Mouse (Mus musculus) MEL (cell line): ENCODE data around the gene Porcn. TPM values are rescaled to one million over a fixed set of nuclear protein-coding genes. Genes with fewer than 3 reads are reported as not detected.

Experiments
- DNase-seq: peaks from one replicate; pipeline ENCODE4 v3.0.0; 2011; ENCODE audit warnings: low read depth, low spot score
- H3K27ac ChIP-seq: 2 replicates; pipeline ENCODE4 v1.5.1; 2012; ENCODE audit warnings: low read depth, mild to moderate bottlenecking, control low read depth, low read length, moderate library complexity; ENCODE audit not compliant: control insufficient read depth
- H3K27me3 ChIP-seq, 2 experiments: fragments of 150-350 bp in 1 of 2; sonication (generic) in 1 of 2; 2 replicates each; pipeline ENCODE4 v1.6.1; 2012; ENCODE audit warnings: low read length in 2 of 2, mild to moderate bottlenecking in 2 of 2, improper control_type of control experiment in 1 of 2, moderate library complexity in 1 of 2; ENCODE audit not compliant: insufficient read depth in 2 of 2, control insufficient read depth in 1 of 2
- H3K36me3 ChIP-seq, 2 experiments: 2 replicates each; pipeline ENCODE4 v1.6.1; 2012 to 2014; ENCODE audit warnings: low read length in 2 of 2, improper control_type of control experiment in 1 of 2, inconsistent platforms in 1 of 2, mild to moderate bottlenecking in 1 of 2; ENCODE audit not compliant: insufficient read depth in 2 of 2, control insufficient read depth in 1 of 2
- H3K4me1 ChIP-seq, 2 experiments: fragments of 150-350 bp in 1 of 2; sonication (generic) in 1 of 2; 2 replicates each; pipeline ENCODE4 v1.6.1; 2012; ENCODE audit warnings: low read length in 2 of 2, improper control_type of control experiment in 1 of 2, mild to moderate bottlenecking in 1 of 2; ENCODE audit not compliant: insufficient read depth in 2 of 2, control insufficient read depth in 1 of 2
- H3K4me3 ChIP-seq, 2 experiments: fragments of 150-350 bp in 1 of 2; sonication (generic) in 1 of 2; 2 replicates each; pipeline ENCODE4 v1.5.1; 2012; ENCODE audit warnings: low read depth in 2 of 2, low read length in 2 of 2, mild to moderate bottlenecking in 2 of 2, moderate library complexity in 2 of 2, control low read depth in 1 of 2, improper control_type of control experiment in 1 of 2; ENCODE audit not compliant: control insufficient read depth in 1 of 2, insufficient read depth in 1 of 2
- H3K79me2 ChIP-seq: 2 replicates; pipeline ENCODE4 v1.6.1; 2012; ENCODE audit warnings: mild to moderate bottlenecking, low read length, moderate library complexity; ENCODE audit not compliant: control insufficient read depth, poor library complexity, insufficient read depth
- H3K9ac ChIP-seq: 2 replicates; pipeline ENCODE4 v1.6.1; 2012; ENCODE audit warnings: low read depth, mild to moderate bottlenecking, control low read depth, low read length, moderate library complexity; ENCODE audit not compliant: control insufficient read depth, poor library complexity, severe bottlenecking
- H3K9me3 ChIP-seq: fragments of 150-350 bp; sonication (generic); replicated peaks from 2 replicates; pipeline ENCODE4 v1.6.1; 2012; ENCODE audit warnings: mild to moderate bottlenecking, low read length, improper control_type of control experiment, moderate library complexity; ENCODE audit not compliant: insufficient read depth
- BHLHE40 ChIP-seq: IDR thresholded peaks from 2 replicates; pipeline ENCODE4 v1.6.1; 2012; ENCODE audit warnings: low read depth, mild to moderate bottlenecking, inconsistent platforms, low read length, improper control_type of control experiment, borderline replicate concordance
- CTCF ChIP-seq, 3 experiments: IDR thresholded peaks in 2 of 3; conservative IDR thresholded peaks in 1 of 3; 2 replicates each; pipeline ENCODE4 v1.5.1; 2011 to 2012; ENCODE audit warnings: low read length in 3 of 3, low read depth in 2 of 3, mild to moderate bottlenecking in 2 of 3, improper control_type of control experiment in 1 of 3, inconsistent platforms in 1 of 3, mixed read lengths in 1 of 3, moderate library complexity in 1 of 3; ENCODE audit not compliant: control insufficient read depth in 1 of 3, insufficient read depth in 1 of 3, poor library complexity in 1 of 3, severe bottlenecking in 1 of 3
- EP300 ChIP-seq, 2 experiments: IDR thresholded peaks; 2 replicates each; pipeline ENCODE4 v1.6.1; 2011; ENCODE audit warnings: improper control_type of control experiment in 2 of 2, low read length in 2 of 2, low read depth in 1 of 2, mild to moderate bottlenecking in 1 of 2
- HCFC1 ChIP-seq: IDR thresholded peaks from 2 replicates; pipeline ENCODE4 v1.6.1; 2012; ENCODE audit warnings: low read depth, mild to moderate bottlenecking, inconsistent platforms, low read length, improper control_type of control experiment, moderate library complexity
- KAT2A ChIP-seq: conservative IDR thresholded peaks from 2 replicates; pipeline ENCODE4 v1.6.1; 2012; ENCODE audit warnings: low read depth, low read length, improper control_type of control experiment, inconsistent platforms
- MAZ ChIP-seq: IDR thresholded peaks from 2 replicates; pipeline ENCODE4 v1.6.1; 2012; ENCODE audit warnings: low read depth, mild to moderate bottlenecking, inconsistent platforms, low read length, improper control_type of control experiment
- NELFE ChIP-seq: IDR thresholded peaks from 2 replicates; pipeline ENCODE4 v1.6.1; 2011; ENCODE audit warnings: low read depth, low read length, improper control_type of control experiment
- TAL1 ChIP-seq: IDR thresholded peaks from 2 replicates; pipeline ENCODE4 v1.6.1; 2012; ENCODE audit warnings: mild to moderate bottlenecking, inconsistent platforms, low read length, moderate library complexity, mixed read lengths
- TBP ChIP-seq: IDR thresholded peaks from 2 replicates; pipeline ENCODE4 v1.8.0; 2011; ENCODE audit warnings: low read depth, low read length, improper control_type of control experiment
- UBTF ChIP-seq: IDR thresholded peaks from 2 replicates; pipeline ENCODE4 v1.6.1; 2012; ENCODE audit warnings: low read depth, mild to moderate bottlenecking, inconsistent platforms, low read length, improper control_type of control experiment, moderate library complexity, borderline replicate concordance; ENCODE audit not compliant: insufficient read depth
- ZMIZ1 ChIP-seq: IDR thresholded peaks from 2 replicates; pipeline ENCODE4 v1.6.1; 2012; ENCODE audit warnings: low read depth, mild to moderate bottlenecking, inconsistent platforms, low read length, improper control_type of control experiment, moderate library complexity
- ZNF384 ChIP-seq: IDR thresholded peaks from 2 replicates; pipeline ENCODE4 v1.6.1; 2012; ENCODE audit warnings: low read depth, mild to moderate bottlenecking, inconsistent platforms, low read length, improper control_type of control experiment
- polyA plus RNA-seq, 2 experiments: library from polyadenylated mRNA; stranded (reverse) in 1 of 2; unstranded in 1 of 2; fragments of >175 nt in 1 of 2; fragments of >200 nt in 1 of 2; gene quantifications; 2 replicates each; pipeline versions ENCODE4 v1.2.1 to v1.2.4; 2012; ENCODE audit warnings: low replicate concordance in 2 of 2, low read depth in 1 of 2; ENCODE audit not compliant: insufficient read length in 2 of 2, insufficient read depth in 1 of 2, missing spikeins in 1 of 2
- total RNA-seq: library from RNA; depleted of rRNA; stranded (reverse); fragments of 300-350 nt; gene quantifications from 2 replicates; pipeline ENCODE4 v1.2.3, GENCODE M21; 2012

The Porcn gene
- total and polyA plus RNA-seq, 3 experiments: 3.5 to 16.1 TPM; not detected in 1

- TF ChIP-seq TAL1 (no peak), BHLHE40 (no peak), UBTF (no peak)
Measured at GRCm38 (mm10) chrX:8206015-8206693, at the start of gene Porcn (continued).

DNA sequence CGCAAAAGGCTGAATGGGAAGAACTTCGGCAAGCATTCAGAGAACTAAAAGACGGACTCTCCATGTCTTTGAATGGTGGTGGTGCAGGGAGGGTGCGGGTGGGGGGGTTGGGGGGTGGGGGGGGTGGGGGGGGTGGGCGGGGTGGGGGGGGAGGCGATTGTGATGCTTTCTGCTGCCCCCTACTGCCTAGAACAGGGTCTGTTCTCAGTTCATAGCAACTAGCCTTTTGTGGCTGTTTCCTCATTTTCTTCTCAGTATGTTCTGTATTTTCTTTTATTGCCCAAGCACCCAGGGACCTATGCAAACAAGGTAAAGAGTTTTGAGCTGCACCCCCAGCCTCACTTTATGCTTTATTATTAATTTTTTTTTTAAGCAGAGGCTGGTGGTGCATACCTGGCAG lies 49.5 kb upstream of the Porcn start:
- no peak for TF ChIP-seq NELFE
- TF ChIP-seq CTCF (IDR thresholded peaks at IDR 0.05 in 2 of 3, conservative IDR thresholded peaks at IDR 0.05 in 1 of 3; ENCODE audit: control insufficient read depth in 1 of 3, insufficient read depth in 1 of 3, low read depth in 2 of 3, low read length in 3 of 3, poor library complexity in 1 of 3, severe bottlenecking in 1 of 3): peak; percentile 11 to 59 (median 49); a peak in 4 of 6 replicates
- peak; percentile 53; the same call in 1 of the 2 replicates for TF ChIP-seq MAZ
- peak; percentile 28 for TF ChIP-seq HCFC1
- no peak for TF ChIP-seq EP300 (IDR thresholded peaks at IDR 0.05; ENCODE audit: low read depth in 1 of 2, low read length in 2 of 2)
- TF ChIP-seq, all 39 proteins: peak for 3
- DNase-seq: peak; percentile 68
- peaks cover 0 to 11% of the 10 kb centered on the region in 2 experiments; a peak in 2 of 4 replicates for H3K36me3 ChIP-seq
- no peaks in the 10 kb centered on the region for H3K9me3 ChIP-seq
- peaks cover 3 to 16% of the 10 kb centered on the region in 2 experiments; a peak in 3 of 4 replicates for H3K4me1 ChIP-seq
- H3K9ac ChIP-seq: peak overlapping the region; percentile 49
- peak overlapping the region; percentile 37; the same call in 1 of the 2 replicates for H3K27ac ChIP-seq
- peaks cover 13% of the 10 kb centered on the region for H3K79me2 ChIP-seq
- no peaks in the 10 kb centered on the region for H3K27me3 ChIP-seq
- peak overlapping the region; percentile 13 to 44 for H3K4me3 ChIP-seq

DNA sequence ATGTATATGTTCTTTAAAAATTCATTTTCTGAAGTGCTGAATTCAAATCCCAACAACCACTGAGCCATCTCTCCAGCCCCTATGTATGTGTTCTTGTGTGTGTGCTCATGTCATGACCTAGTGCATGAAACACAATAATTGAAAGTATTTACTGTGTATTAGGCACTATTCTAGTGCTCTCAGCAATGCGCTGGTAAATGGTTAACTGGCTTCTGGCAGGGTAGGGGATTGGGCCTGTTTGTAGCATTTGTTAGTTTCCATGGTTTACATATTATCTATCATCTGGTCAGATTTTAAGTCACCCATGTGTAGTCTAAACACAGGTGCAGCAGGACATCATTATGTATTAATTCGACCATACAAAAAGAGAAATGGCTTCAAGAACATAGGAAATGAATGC lies 47.4 kb upstream of the Porcn start:
- H3K36me3 ChIP-seq: peaks cover 0 to 11% of the 10 kb centered on the region in 2 experiments; a peak in 2 of 4 replicates
- no peak overlapping the region for H3K4me3 ChIP-seq
- H3K27ac ChIP-seq: no peak overlapping the region
- H3K4me1 ChIP-seq: peaks cover 3 to 18% of the 10 kb centered on the region in 2 experiments; a peak in 3 of 4 replicates
- no peak overlapping the region for H3K9ac ChIP-seq
- no peaks in the 10 kb centered on the region for H3K9me3 ChIP-seq
- TF ChIP-seq BHLHE40 (no peak), KAT2A (no peak), TBP (no peak), ZMIZ1 (no peak), ZNF384 (no peak)
- peak; percentile 36 for DNase-seq
- no peaks in the 10 kb centered on the region for H3K27me3 ChIP-seq
- H3K79me2 ChIP-seq: peaks cover 15% of the 10 kb centered on the region
